Mouse (Mus musculus) hindbrain, embryonic 14.5 days (tissue): ENCODE results near the gene Ubtf. TPM values are rescaled to one million over a fixed set of nuclear protein-coding genes. Genes with fewer than 3 reads are reported as not detected.

ENCODE experiments used
- ATAC-seq: fragments of 200-750 bp; cut with Nextera tagmentation; 2 replicates; pipeline ENCODE4 v1.8.0; 2017; ENCODE audit warnings: moderate number of reproducible peaks, mild to moderate bottlenecking, moderate TSS enrichment, moderate library complexity; ENCODE audit not compliant: low FRiP score
- DNase-seq: peaks from one replicate; pipeline ENCODE4 v3.0.0-alpha.2; 2015; ENCODE audit warnings: low spot score
- H3K27ac ChIP-seq: fragments of 300-500 bp; sonication (generic); 2 replicates; pipeline ENCODE4 v1.5.1; 2014; ENCODE audit warnings: mild to moderate bottlenecking, moderate library complexity
- H3K27me3 ChIP-seq: fragments of 300-500 bp; sonication (generic); 2 replicates; pipeline ENCODE4 v1.6.1; 2014; ENCODE audit warnings: mild to moderate bottlenecking, low read length, mixed read lengths; ENCODE audit not compliant: control insufficient read depth, insufficient read depth
- H3K36me3 ChIP-seq: fragments of 300-500 bp; sonication (generic); replicated peaks from 2 replicates; pipeline ENCODE4 v1.6.1; 2014; ENCODE audit not compliant: control insufficient read depth, insufficient read depth
- H3K4me1 ChIP-seq: fragments of 300-500 bp; sonication (generic); replicated peaks from 2 replicates; pipeline ENCODE4 v1.6.1; 2014; ENCODE audit warnings: antibody characterized with exemption, low read length, mixed read lengths; ENCODE audit not compliant: control insufficient read depth, insufficient read depth
- H3K4me2 ChIP-seq: fragments of 300-500 bp; sonication (generic); replicated peaks from 2 replicates; pipeline ENCODE4 v1.6.1; 2014; ENCODE audit warnings: mild to moderate bottlenecking, moderate library complexity
- H3K4me3 ChIP-seq: fragments of 300-500 bp; sonication (generic); replicated peaks from 2 replicates; pipeline ENCODE4 v1.5.1; 2014; ENCODE audit warnings: mild to moderate bottlenecking, low read length
- H3K9ac ChIP-seq: fragments of 300-500 bp; sonication (generic); 2 replicates; pipeline ENCODE4 v1.6.1; 2014
- H3K9me3 ChIP-seq: fragments of 300-500 bp; sonication (generic); 2 replicates; pipeline ENCODE4 v1.6.1; 2016; ENCODE audit warnings: low read length; ENCODE audit not compliant: control insufficient read depth
- WGBS: fragments of 180-500 bp; shearing (Covaris S2); extraction: QIAGEN DNeasy Blood & Tissue Kit; methylation state at CpG from one replicate; pipeline ENCODE4 v1.1.7; 2014; 5-methylcytosine and 5-hydroxymethylcytosine counted together
- polyA plus RNA-seq: library from polyadenylated mRNA; unstranded; fragments of >200 nt; fragmentation: Nextera tagmentation; extraction: Ambion mirVana; gene quantifications from 2 replicates; pipeline ENCODE4 v1.2.1, GENCODE M21; 2014

Ubtf gene
- polyA plus RNA-seq, 1 experiment from 2014 or later, result 70.0 TPM

DNA sequence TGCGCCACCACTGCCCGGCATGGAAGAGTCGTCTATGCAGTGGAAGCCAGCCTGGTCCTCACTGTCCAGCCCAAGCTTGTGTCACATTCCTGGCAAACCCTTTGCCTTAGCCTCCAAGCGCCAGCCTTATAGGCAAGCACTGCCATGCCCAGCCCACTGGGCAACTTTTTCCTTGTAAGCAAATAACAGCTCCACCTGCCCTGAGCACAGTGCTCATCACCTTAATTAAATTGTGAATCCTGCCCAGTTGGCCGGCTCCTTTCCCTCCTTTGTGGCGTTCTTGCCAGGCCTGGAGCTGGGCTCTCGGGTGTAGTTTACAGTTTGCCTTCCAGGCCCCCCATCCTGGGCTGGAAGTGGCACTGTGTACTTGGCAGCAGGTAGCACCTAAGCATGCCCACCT lies 56.3 kb downstream of the Ubtf start:
- no peaks in the 10 kb centered on the region for H3K27me3 ChIP-seq
- H3K36me3 ChIP-seq, result no peaks in the 10 kb centered on the region
- H3K4me3 ChIP-seq, result no peak overlapping the region
- H3K4me2 ChIP-seq, result no peak overlapping the region
- no peaks in the 10 kb centered on the region for H3K9me3 ChIP-seq
- ATAC-seq (no peak), DNase-seq (no peak)
- WGBS, result 94% methylated on average over 7 of the region's 7 CpGs
- no peak overlapping the region for H3K9ac ChIP-seq
- no peaks in the 10 kb centered on the region for H3K4me1 ChIP-seq
- H3K27ac ChIP-seq, result no peak overlapping the region

DNA sequence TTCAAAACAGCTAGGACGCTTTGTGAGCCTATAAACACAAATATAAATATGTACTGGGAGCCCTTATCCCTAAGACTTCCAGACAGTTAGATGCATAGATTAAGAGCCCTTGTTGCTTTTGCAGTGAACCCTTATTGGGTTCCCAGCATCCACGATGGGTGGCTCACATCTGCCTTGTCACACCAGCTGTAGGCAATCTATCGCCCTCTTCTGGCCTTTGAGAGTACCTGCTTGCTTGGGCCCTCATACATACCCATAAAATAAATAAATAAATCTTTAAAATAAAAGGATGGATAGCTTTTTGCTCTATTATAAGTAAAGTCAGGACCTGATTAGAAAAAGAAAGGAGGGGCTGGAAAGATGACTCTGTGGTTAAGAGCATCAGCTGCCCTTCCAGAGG lies 61.0 kb downstream of the Ubtf start:
- 94% methylated on average over 3 of the region's 3 CpGs for WGBS
- Histone ChIP-seq H3K4me1 (no peaks in the 10 kb centered on the region), H3K9ac (no peak overlapping the region), H3K27me3 (no peaks in the 10 kb centered on the region), H3K27ac (no peak overlapping the region), H3K4me2 (no peak overlapping the region), H3K36me3 (no peaks in the 10 kb centered on the region), H3K4me3 (no peak overlapping the region), H3K9me3 (no peaks in the 10 kb centered on the region)
- no peak for DNase-seq
- ATAC-seq, result no peak

DNA sequence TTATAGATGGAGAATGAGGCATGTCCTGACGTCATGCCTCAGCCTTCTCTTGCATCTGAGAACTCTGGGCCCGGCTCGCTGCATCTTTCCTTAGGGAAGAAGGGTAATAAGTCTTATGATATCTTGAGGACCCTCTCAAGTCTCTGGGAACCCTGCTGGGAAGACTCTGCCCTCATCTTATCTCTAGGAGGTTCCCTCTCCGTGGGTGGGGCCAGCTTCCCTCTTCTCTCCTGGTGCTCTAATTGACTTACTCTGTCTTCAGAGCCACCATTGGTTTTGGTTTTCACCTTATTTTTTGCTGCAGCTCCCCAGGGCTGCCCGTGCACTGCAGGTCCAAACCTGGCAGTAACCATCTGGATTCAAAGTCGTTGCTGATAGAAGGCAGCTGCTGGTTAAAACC lies 61.4 kb downstream of the Ubtf start:
- no peaks in the 10 kb centered on the region for H3K4me1 ChIP-seq
- no peaks in the 10 kb centered on the region for H3K9me3 ChIP-seq
- H3K9ac ChIP-seq, result no peak overlapping the region
- no peak for DNase-seq
- no peak overlapping the region for H3K4me2 ChIP-seq
- no peak overlapping the region for H3K27ac ChIP-seq
- no peaks in the 10 kb centered on the region for H3K27me3 ChIP-seq
- H3K4me3 ChIP-seq, result no peak overlapping the region
- ATAC-seq, result no peak
- H3K36me3 ChIP-seq, result no peaks in the 10 kb centered on the region
- 85% methylated on average over 6 of the region's 6 CpGs for WGBS

DNA sequence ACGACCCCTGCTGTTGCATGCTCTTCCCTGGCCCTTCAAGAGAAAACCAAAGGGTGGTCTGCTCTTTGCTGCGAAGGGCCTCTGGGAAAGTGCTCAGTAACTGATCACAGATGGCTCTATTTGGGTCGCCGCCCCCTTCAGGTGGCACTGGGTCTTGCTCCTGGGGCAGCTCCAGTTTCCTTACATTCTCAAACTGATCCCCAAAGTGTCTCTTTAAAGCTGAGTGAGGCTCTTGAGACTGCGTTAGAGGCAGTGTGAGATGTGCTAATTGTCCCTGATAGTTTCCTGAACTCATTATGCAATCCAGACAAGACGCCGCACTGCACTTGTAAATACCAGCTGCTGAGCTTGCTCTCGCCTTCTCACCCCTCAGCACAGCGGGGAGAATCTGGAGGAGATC lies 62.0 kb downstream of the Ubtf start:
- ATAC-seq, result no peak
- DNase-seq, result no peak
- Histone ChIP-seq H3K4me3 (no peak overlapping the region), H3K36me3 (no peaks in the 10 kb centered on the region), H3K9me3 (no peaks in the 10 kb centered on the region), H3K4me1 (no peaks in the 10 kb centered on the region), H3K4me2 (no peak overlapping the region), H3K9ac (no peak overlapping the region), H3K27me3 (no peaks in the 10 kb centered on the region), H3K27ac (no peak overlapping the region)
- WGBS, result 44% methylated on average over 9 of the region's 9 CpGs

Other genes with a start within 250 kb of the Ubtf start
- gene Mpp2, start 231.2 kb downstream of the Ubtf start, polyA plus RNA-seq, result 24.3 and 24.6 TPM in 2 replicates
- not detected in 2 replicates for gene Ppy, start 218.4 kb downstream of the Ubtf start, polyA plus RNA-seq
- gene Pyy, start 211.9 kb downstream of the Ubtf start, polyA plus RNA-seq, result 4.3 and 4.4 TPM in 2 replicates
- gene Nags, start 174.2 kb downstream of the Ubtf start, polyA plus RNA-seq, result 0.09 TPM in 1 of 2 replicates, not detected in the other
- gene Tmem101, start 163.3 kb downstream of the Ubtf start, polyA plus RNA-seq, result 32.7 and 35.0 TPM in 2 replicates
- 78.6 and 81.9 TPM in 2 replicates for gene Lsm12, start 134.4 kb downstream of the Ubtf start, polyA plus RNA-seq
- gene G6pc3, start 130.1 kb downstream of the Ubtf start, polyA plus RNA-seq, result 39.9 and 42.3 TPM in 2 replicates
- gene Hdac5, start 89.6 kb downstream of the Ubtf start, polyA plus RNA-seq, result 40.7 and 50.8 TPM in 2 replicates
- gene BC030867, start 70.9 kb downstream of the Ubtf start, polyA plus RNA-seq, result 1.8 and 2.9 TPM in 2 replicates
- gene Asb16, start 51.0 kb downstream of the Ubtf start, polyA plus RNA-seq, result 0.07 and 0.18 TPM in 2 replicates
- gene Tmub2, start 34.8 kb downstream of the Ubtf start, polyA plus RNA-seq, result 74.3 and 77.8 TPM in 2 replicates
- 37.3 and 37.5 TPM in 2 replicates for gene Atxn7l3, start 23.1 kb downstream of the Ubtf start, polyA plus RNA-seq
- gene Slc4a1, start 46.5 kb upstream of the Ubtf start, polyA plus RNA-seq, result 1.6 and 3.3 TPM in 2 replicates
- gene Rundc3a, start 73.7 kb upstream of the Ubtf start, polyA plus RNA-seq, result 106 TPM in 2 replicates
- 154 and 157 TPM in 2 replicates for gene Slc25a39, start 88.2 kb upstream of the Ubtf start, polyA plus RNA-seq
- gene Grn, start 110.6 kb upstream of the Ubtf start, polyA plus RNA-seq, result 52.4 and 63.6 TPM in 2 replicates
- gene Fam171a2, start 127.9 kb upstream of the Ubtf start, polyA plus RNA-seq, result 30.9 and 40.4 TPM in 2 replicates
- gene Itga2b, start 150.4 kb upstream of the Ubtf start, polyA plus RNA-seq, result 5.0 and 8.4 TPM in 2 replicates
- 48.2 and 55.3 TPM in 2 replicates for gene Gpatch8, start 236.7 kb upstream of the Ubtf start, polyA plus RNA-seq